Mouse (Mus musculus) cerebellum, postnatal 25 days (tissue): Measurements from ENCODE around the gene Ripor1.
A peak's percentile ranks its signal among the peaks of the same experiment; 100 is the strongest.

Experiments used
- DNase-seq, 2 experiments: peaks; one replicate each; pipeline ENCODE4 v3.0.0; 2021; ENCODE audit warnings: mixed read lengths in 2 of 2

Ripor1 gene

GRCm38 (mm10) chr8:105606189-105607023, 1.4 kb downstream of the Ripor1 start:
- peak; percentile 80 to 81 for DNase-seq

GRCm38 (mm10) chr8:105607062-105607461, 2.0 kb downstream of the Ripor1 start:
- peak in 1 of 2 experiments; percentile 33 for DNase-seq

- DNase-seq = peak in 1 of 2 experiments; percentile 56
These were observed 2.6 kb downstream of the Ripor1 start for GRCm38 (mm10) chr8:105607684-105608083.

- DNase-seq = no peak
These were observed 4.3 kb downstream of the Ripor1 start for GRCm38 (mm10) chr8:105609355-105609754.

- DNase-seq = no peak
These were observed 4.7 kb downstream of the Ripor1 start for GRCm38 (mm10) chr8:105609771-105610170.

GRCm38 (mm10) chr8:105611836-105612235, 6.8 kb downstream of the Ripor1 start:
- DNase-seq = no peak

- peak; percentile 53 to 71 for DNase-seq
These were observed 8.0 kb downstream of the Ripor1 start for GRCm38 (mm10) chr8:105613037-105613436.

- DNase-seq = peak in 1 of 2 experiments; percentile 48
These were observed 8.9 kb downstream of the Ripor1 start for GRCm38 (mm10) chr8:105613830-105614511.

- DNase-seq = no peak
These were observed 10.9 kb downstream of the Ripor1 start for GRCm38 (mm10) chr8:105615942-105616341.

GRCm38 (mm10) chr8:105617451-105618278, 12.6 kb downstream of the Ripor1 start:
- no peak for DNase-seq

- DNase-seq = no peak
These were observed 13.2 kb downstream of the Ripor1 start for GRCm38 (mm10) chr8:105618279-105618634.

- DNase-seq = no peak
These were observed 14.0 kb downstream of the Ripor1 start for GRCm38 (mm10) chr8:105618892-105619591.

- DNase-seq = no peak
These were observed 15.2 kb downstream of the Ripor1 start for GRCm38 (mm10) chr8:105620211-105620610.

- DNase-seq = no peak
These were observed 16.1 kb downstream of the Ripor1 start for GRCm38 (mm10) chr8:105620946-105621720.

GRCm38 (mm10) chr8:105621841-105622240, 16.8 kb downstream of the Ripor1 start:
- no peak for DNase-seq

GRCm38 (mm10) chr8:105622421-105622920, 17.4 kb downstream of the Ripor1 start:
- peak; percentile 95 to 96 for DNase-seq

- DNase-seq = peak in 1 of 2 experiments; percentile 39
These were observed 18.1 kb downstream of the Ripor1 start for GRCm38 (mm10) chr8:105623118-105623517.

- no peak for DNase-seq
These were observed 18.7 kb downstream of the Ripor1 start for GRCm38 (mm10) chr8:105623679-105624245.

- DNase-seq = no peak
These were observed 19.3 kb downstream of the Ripor1 start for GRCm38 (mm10) chr8:105624401-105624800.

GRCm38 (mm10) chr8:105624831-105625230, 19.8 kb downstream of the Ripor1 start:
- no peak for DNase-seq

- DNase-seq = no peak
These were observed 21.0 kb downstream of the Ripor1 start for GRCm38 (mm10) chr8:105626086-105626485.
